Mouse (Mus musculus): ENCODE data around the gene Itga6. TPM values are rescaled to one million over a fixed set of nuclear protein-coding genes. Genes with fewer than 3 reads are reported as not detected.
"Not testable (repeated sequence)": the region's sequence is repeated elsewhere in the genome, so short reads cannot be mapped to it uniquely, and the experiment has no call there.

Itga6 gene
- polyA plus RNA-seq, 1 experiment from 2014 or later, result 32.1 TPM

- not testable (repeated sequence) for H3K4me3 ChIP-seq (ENCODE audit: low read depth, low read length); H3K27ac ChIP-seq (ENCODE audit: low read depth, low read length); H3K9me3 ChIP-seq (ENCODE audit: control insufficient read depth); H3K27me3 ChIP-seq (replicated peaks; ENCODE audit: control insufficient read depth, insufficient read depth, low read length); ATAC-seq; H3K9ac ChIP-seq (ENCODE audit: low read depth, low read length); H3K4me2 ChIP-seq (replicated peaks; ENCODE audit: low read depth); H3K4me1 ChIP-seq (replicated peaks; ENCODE audit: control insufficient read depth, insufficient read depth, low read length)
- 6% methylated on average over 6 of the region's 8 CpGs for WGBS
- peaks cover 38% of the 10 kb centered on the region for H3K36me3 ChIP-seq (ENCODE audit: control insufficient read depth, insufficient read depth)
- peak; percentile 60 for TF ChIP-seq CTCF (IDR thresholded peaks at IDR 0.05; ENCODE audit: low read depth)
These were observed 106.7 kb downstream of the Itga6 start for GRCm38 (mm10) chr2:71852161-71852560.

GRCm38 (mm10) chr2:71855076-71855475, 109.7 kb downstream of the Itga6 start:
- Histone ChIP-seq H3K9me3 (ENCODE audit: control insufficient read depth) (no peaks in the 10 kb centered on the region), H3K27me3 (replicated peaks; ENCODE audit: control insufficient read depth, insufficient read depth, low read length) (no peaks in the 10 kb centered on the region), H3K27ac (ENCODE audit: low read depth, low read length) (no peak overlapping the region), H3K36me3 (ENCODE audit: control insufficient read depth, insufficient read depth) (peaks cover 22% of the 10 kb centered on the region), H3K4me2 (replicated peaks; ENCODE audit: low read depth) (no peak overlapping the region), H3K4me1 (replicated peaks; ENCODE audit: control insufficient read depth, insufficient read depth, low read length) (no peaks in the 10 kb centered on the region), H3K4me3 (ENCODE audit: low read depth, low read length) (no peak overlapping the region), H3K9ac (ENCODE audit: low read depth, low read length) (no peak overlapping the region)
- TF ChIP-seq CTCF (IDR thresholded peaks at IDR 0.05; ENCODE audit: low read depth), result no peak
- no peak for ATAC-seq
- 72% methylated on average over 5 of the region's 5 CpGs for WGBS

- Histone ChIP-seq H3K9me3 (ENCODE audit: control insufficient read depth) (no peaks in the 10 kb centered on the region), H3K4me1 (replicated peaks; ENCODE audit: control insufficient read depth, insufficient read depth, low read length) (0 out of 2 replicates have a peak, but pooled peaks cover 3% of the 10 kb centered on the region), H3K9ac (ENCODE audit: low read depth, low read length) (no peak overlapping the region), H3K36me3 (ENCODE audit: control insufficient read depth, insufficient read depth) (no peaks in the 10 kb centered on the region), H3K27ac (ENCODE audit: low read depth, low read length) (no peak overlapping the region), H3K27me3 (replicated peaks; ENCODE audit: control insufficient read depth, insufficient read depth, low read length) (no peaks in the 10 kb centered on the region), H3K4me3 (ENCODE audit: low read depth, low read length) (no peak overlapping the region), H3K4me2 (replicated peaks; ENCODE audit: low read depth) (no peak overlapping the region)
- no peak for TF ChIP-seq CTCF (IDR thresholded peaks at IDR 0.05; ENCODE audit: low read depth)
- no peak for ATAC-seq
- 74% methylated on average over 5 of the region's 5 CpGs for WGBS
These were observed 118.2 kb downstream of the Itga6 start for GRCm38 (mm10) chr2:71863531-71864173.

- H3K4me3 ChIP-seq (ENCODE audit: low read depth, low read length), result no peak overlapping the region
- no peaks in the 10 kb centered on the region for H3K9me3 ChIP-seq (ENCODE audit: control insufficient read depth)
- no peaks in the 10 kb centered on the region for H3K27me3 ChIP-seq (replicated peaks; ENCODE audit: control insufficient read depth, insufficient read depth, low read length)
- H3K27ac ChIP-seq (ENCODE audit: low read depth, low read length), result no peak overlapping the region
- no peak overlapping the region for H3K4me2 ChIP-seq (replicated peaks; ENCODE audit: low read depth)
- WGBS, result 45% methylated on average over 3 of the region's 3 CpGs
- no peak for TF ChIP-seq CTCF (IDR thresholded peaks at IDR 0.05; ENCODE audit: low read depth)
- H3K4me1 ChIP-seq (replicated peaks; ENCODE audit: control insufficient read depth, insufficient read depth, low read length), result 0 out of 2 replicates have a peak, but pooled peaks cover 3% of the 10 kb centered on the region
- H3K9ac ChIP-seq (ENCODE audit: low read depth, low read length), result no peak overlapping the region
- no peak for ATAC-seq
- no peaks in the 10 kb centered on the region for H3K36me3 ChIP-seq (ENCODE audit: control insufficient read depth, insufficient read depth)
These were observed 119.6 kb downstream of the Itga6 start for GRCm38 (mm10) chr2:71865022-71865421.

GRCm38 (mm10) chr2:71865935-71866334, 120.5 kb downstream of the Itga6 start:
- Histone ChIP-seq H3K4me3 (ENCODE audit: low read depth, low read length) (no peak overlapping the region), H3K4me1 (replicated peaks; ENCODE audit: control insufficient read depth, insufficient read depth, low read length) (0 out of 2 replicates have a peak, but pooled peaks cover 3% of the 10 kb centered on the region), H3K9ac (ENCODE audit: low read depth, low read length) (no peak overlapping the region), H3K27ac (ENCODE audit: low read depth, low read length) (no peak overlapping the region), H3K9me3 (ENCODE audit: control insufficient read depth) (no peaks in the 10 kb centered on the region), H3K27me3 (replicated peaks; ENCODE audit: control insufficient read depth, insufficient read depth, low read length) (no peaks in the 10 kb centered on the region), H3K36me3 (ENCODE audit: control insufficient read depth, insufficient read depth) (no peaks in the 10 kb centered on the region), H3K4me2 (replicated peaks; ENCODE audit: low read depth) (no peak overlapping the region)
- no peak for TF ChIP-seq CTCF (IDR thresholded peaks at IDR 0.05; ENCODE audit: low read depth)
- ATAC-seq, result no peak
- 53% methylated on average over 3 of the region's 3 CpGs for WGBS

- H3K27me3 ChIP-seq (replicated peaks; ENCODE audit: control insufficient read depth, insufficient read depth, low read length), result no peaks in the 10 kb centered on the region
- 0 out of 2 replicates have a peak, but pooled peaks cover 3% of the 10 kb centered on the region for H3K4me1 ChIP-seq (replicated peaks; ENCODE audit: control insufficient read depth, insufficient read depth, low read length)
- ATAC-seq, result peak; percentile 48
- no peak overlapping the region for H3K4me3 ChIP-seq (ENCODE audit: low read depth, low read length)
- no peaks in the 10 kb centered on the region for H3K36me3 ChIP-seq (ENCODE audit: control insufficient read depth, insufficient read depth)
- no peak overlapping the region for H3K9ac ChIP-seq (ENCODE audit: low read depth, low read length)
- WGBS, result 11% methylated on average over 1 of the region's 1 CpGs
- no peaks in the 10 kb centered on the region for H3K9me3 ChIP-seq (ENCODE audit: control insufficient read depth)
- no peak for TF ChIP-seq CTCF (IDR thresholded peaks at IDR 0.05; ENCODE audit: low read depth)
- no peak overlapping the region for H3K27ac ChIP-seq (ENCODE audit: low read depth, low read length)
- no peak overlapping the region for H3K4me2 ChIP-seq (replicated peaks; ENCODE audit: low read depth)
These were observed 121.1 kb downstream of the Itga6 start for GRCm38 (mm10) chr2:71866565-71866964.

Measured in intestine, postnatal 0 days (tissue).